Mouse (Mus musculus) liver, adult 2 months (tissue): Measurements from ENCODE around the gene Gm14569.

Source experiments
- CTCF ChIP-seq: fragments of 200-500 bp; IDR thresholded peaks from 2 replicates; pipeline ENCODE4 v1.5.1; 2011; ENCODE audit warnings: low read depth, low read length, control low read depth
- POLR2A ChIP-seq: fragments of 200-500 bp; IDR thresholded peaks from 2 replicates; pipeline ENCODE4 v1.6.1; 2011; ENCODE audit warnings: low read length, control low read depth; ENCODE audit not compliant: insufficient read depth; ENCODE audit errors: extremely low read depth

DNA sequence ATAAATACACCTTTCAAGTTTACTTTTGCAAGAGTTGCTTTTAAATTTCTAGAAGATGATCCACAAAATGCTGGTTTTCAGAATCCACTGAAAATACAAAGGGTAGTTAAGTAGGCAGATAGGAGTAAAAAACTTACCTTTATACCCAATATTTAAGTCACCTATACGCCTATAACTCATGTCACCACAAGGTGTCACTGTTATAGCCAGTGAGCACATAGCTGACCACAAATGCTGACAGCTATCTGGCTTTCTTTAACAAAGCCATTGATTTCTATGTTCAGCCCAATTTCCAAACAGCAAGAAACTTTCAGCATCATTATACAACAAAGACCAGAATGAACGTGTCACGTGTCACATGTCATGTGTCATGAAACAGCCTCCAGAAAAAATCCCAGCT is 2.1 kb downstream of the Gm14569 start:
- TF ChIP-seq POLR2A = no peak
- 0 out of 2 replicates have a peak, but pooled peaks have one; percentile 18 for TF ChIP-seq CTCF
